Mouse (Mus musculus) kidney, embryonic 15.5 days (tissue): ENCODE data around the gene Dapl1. TPM values are rescaled to one million over a fixed set of nuclear protein-coding genes. Genes with fewer than 3 reads are reported as not detected.

Experiments
- ATAC-seq: fragments of 200-750 bp; cut with Nextera tagmentation; replicated peaks from 2 replicates; pipeline ENCODE4 v1.8.0; 2017; ENCODE audit warnings: moderate TSS enrichment; ENCODE audit not compliant: low FRiP score
- H3K27ac ChIP-seq: fragments of 300-500 bp; sonication (generic); 2 replicates; pipeline ENCODE4 v1.5.1; 2015; ENCODE audit warnings: mild to moderate bottlenecking, inconsistent platforms
- H3K27me3 ChIP-seq: fragments of 300-500 bp; sonication (generic); 2 replicates; pipeline ENCODE4 v1.6.1; 2015; ENCODE audit warnings: inconsistent platforms
- H3K36me3 ChIP-seq: fragments of 300-500 bp; sonication (generic); 2 replicates; pipeline ENCODE4 v1.6.1; 2015; ENCODE audit warnings: inconsistent platforms
- H3K4me1 ChIP-seq: fragments of 300-500 bp; sonication (generic); 2 replicates; pipeline ENCODE4 v1.6.1; 2015; ENCODE audit warnings: inconsistent platforms
- H3K4me2 ChIP-seq: fragments of 300-500 bp; sonication (generic); 2 replicates; pipeline ENCODE4 v1.6.1; 2015; ENCODE audit warnings: moderate library complexity, mild to moderate bottlenecking, inconsistent platforms
- H3K4me3 ChIP-seq: fragments of 300-500 bp; sonication (generic); replicated peaks from 2 replicates; pipeline ENCODE4 v1.5.1; 2015; ENCODE audit warnings: mild to moderate bottlenecking, inconsistent platforms
- H3K9ac ChIP-seq: fragments of 300-500 bp; sonication (generic); 2 replicates; pipeline ENCODE4 v1.6.1; 2015; ENCODE audit warnings: mild to moderate bottlenecking, inconsistent platforms
- H3K9me3 ChIP-seq: fragments of 300-500 bp; sonication (generic); replicated peaks from 2 replicates; pipeline ENCODE4 v1.6.1; 2016; ENCODE audit warnings: inconsistent platforms
- WGBS: fragments of 180-500 bp; shearing (Covaris S2); methylation state at CpG from one replicate; pipeline ENCODE4 v1.1.7; 2015; ENCODE audit warnings: mixed read lengths; 5-methylcytosine and 5-hydroxymethylcytosine counted together
- polyA plus RNA-seq: library from polyadenylated mRNA; unstranded; fragments of >200 nt; fragmentation: Nextera tagmentation; extraction: Ambion mirVana; gene quantifications from 2 replicates; pipeline ENCODE4 v1.2.1, GENCODE M21; 2015

The Dapl1 gene
- polyA plus RNA-seq, 1 experiment from 2014 or later = 6.4 TPM

- no peaks in the 10 kb centered on the region for H3K36me3 ChIP-seq
- no peak overlapping the region for H3K27ac ChIP-seq
- H3K27me3 ChIP-seq = no peaks in the 10 kb centered on the region
- H3K9ac ChIP-seq = no peak overlapping the region
- ATAC-seq = no peak
- no peak overlapping the region for H3K4me3 ChIP-seq
- WGBS = 81% methylated on average over 3 of the region's 3 CpGs
- no peak overlapping the region for H3K4me2 ChIP-seq
- no peaks in the 10 kb centered on the region for H3K4me1 ChIP-seq
- H3K9me3 ChIP-seq = no peaks in the 10 kb centered on the region
Observed at GRCm38 (mm10) chr2:59452102-59452501, 32.4 kb upstream of the Dapl1 start.

- ATAC-seq = no peak
- H3K27me3 ChIP-seq = no peaks in the 10 kb centered on the region
- no peak overlapping the region for H3K9ac ChIP-seq
- H3K9me3 ChIP-seq = no peaks in the 10 kb centered on the region
- peaks cover 3% of the 10 kb centered on the region; the same call in 1 of the 2 replicates for H3K4me1 ChIP-seq
- WGBS = 90% methylated on average over 6 of the region's 6 CpGs
- no peak overlapping the region for H3K4me2 ChIP-seq
- H3K4me3 ChIP-seq = no peak overlapping the region
- H3K36me3 ChIP-seq = no peaks in the 10 kb centered on the region
- no peak overlapping the region for H3K27ac ChIP-seq
Observed at GRCm38 (mm10) chr2:59462086-59462485, 22.4 kb upstream of the Dapl1 start.

DNA sequence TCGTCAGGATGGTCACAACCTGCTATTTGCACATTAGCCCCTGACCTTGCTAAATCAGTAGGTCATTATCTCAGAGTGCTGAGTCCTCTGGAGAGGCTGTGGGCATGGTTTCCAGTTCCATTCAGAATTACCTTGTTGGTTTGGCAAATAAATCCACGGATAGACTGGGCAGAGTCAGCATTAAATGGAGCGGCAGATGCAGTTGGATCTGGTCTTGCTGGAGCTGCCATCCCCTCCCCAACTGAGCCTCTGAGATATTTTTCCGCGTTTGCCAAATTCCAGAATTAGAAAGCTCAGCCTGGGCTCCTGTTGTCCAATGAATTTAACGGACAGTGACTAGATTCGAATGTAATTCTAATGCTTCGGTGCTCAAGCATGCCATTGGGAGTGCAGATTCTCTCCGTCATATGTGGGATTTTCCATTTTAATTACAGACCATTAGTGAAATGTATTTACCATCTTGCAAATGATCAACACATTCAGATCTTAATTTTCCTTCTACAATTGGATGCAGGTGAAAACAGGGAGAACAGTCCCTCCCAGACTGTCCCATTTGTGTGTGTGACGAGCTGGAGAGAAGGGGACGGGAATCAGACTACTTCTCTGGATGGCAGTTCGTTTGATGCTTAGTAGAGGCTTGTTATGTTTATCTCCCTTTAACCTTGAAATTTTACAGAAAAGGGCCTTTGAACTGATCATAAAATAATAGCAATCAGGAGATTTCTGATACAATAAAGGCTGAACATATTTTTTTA is 20.8 kb upstream of the Dapl1 start:
- no peaks in the 10 kb centered on the region for H3K27me3 ChIP-seq
- no peak overlapping the region for H3K4me2 ChIP-seq
- H3K4me1 ChIP-seq = peaks cover 3% of the 10 kb centered on the region; the same call in 1 of the 2 replicates
- no peaks in the 10 kb centered on the region for H3K36me3 ChIP-seq
- no peak overlapping the region for H3K9ac ChIP-seq
- no peaks in the 10 kb centered on the region for H3K9me3 ChIP-seq
- ATAC-seq = no peak
- H3K27ac ChIP-seq = no peak overlapping the region
- H3K4me3 ChIP-seq = no peak overlapping the region
- 66% methylated on average over 12 of the region's 12 CpGs for WGBS

- Histone ChIP-seq H3K4me3 (no peak overlapping the region), H3K4me1 (peaks cover 3% of the 10 kb centered on the region; the same call in 1 of the 2 replicates), H3K9ac (no peak overlapping the region), H3K27ac (no peak overlapping the region), H3K27me3 (no peaks in the 10 kb centered on the region), H3K9me3 (no peaks in the 10 kb centered on the region), H3K36me3 (no peaks in the 10 kb centered on the region), H3K4me2 (no peak overlapping the region)
- ATAC-seq = no peak
- WGBS = 90% methylated on average over 5 of the region's 5 CpGs
Observed at GRCm38 (mm10) chr2:59465671-59466070, 18.8 kb upstream of the Dapl1 start.

DNA sequence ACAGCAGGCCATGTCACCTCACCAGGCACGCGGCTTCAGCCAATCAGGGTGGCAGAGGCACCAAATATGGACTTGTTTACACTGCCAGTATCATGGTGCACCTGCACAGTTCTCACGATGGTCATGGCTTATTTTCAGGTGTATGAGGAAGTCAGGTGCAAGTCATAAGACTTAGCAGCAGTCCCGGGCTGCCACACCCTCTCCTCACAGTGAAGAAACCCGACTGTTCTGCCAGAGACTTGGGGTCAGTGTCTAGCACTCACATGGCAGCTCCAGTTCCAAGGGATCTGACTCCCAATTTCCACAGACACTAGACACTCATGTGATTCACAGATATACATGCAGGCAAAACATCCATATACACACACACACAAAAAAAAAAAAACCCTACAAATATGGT is 18.1 kb upstream of the Dapl1 start:
- no peaks in the 10 kb centered on the region for H3K9me3 ChIP-seq
- no peaks in the 10 kb centered on the region for H3K36me3 ChIP-seq
- ATAC-seq = no peak
- H3K4me3 ChIP-seq = no peak overlapping the region
- no peak overlapping the region for H3K4me2 ChIP-seq
- H3K9ac ChIP-seq = no peak overlapping the region
- no peaks in the 10 kb centered on the region for H3K27me3 ChIP-seq
- no peak overlapping the region for H3K27ac ChIP-seq
- H3K4me1 ChIP-seq = peaks cover 3% of the 10 kb centered on the region; the same call in 1 of the 2 replicates
- 80% methylated on average over 5 of the region's 5 CpGs for WGBS

GRCm38 (mm10) chr2:59467085-59467484 is 17.4 kb upstream of the Dapl1 start:
- H3K27me3 ChIP-seq = no peaks in the 10 kb centered on the region
- H3K9me3 ChIP-seq = no peaks in the 10 kb centered on the region
- WGBS = 53% methylated on average over 4 of the region's 4 CpGs

DNA sequence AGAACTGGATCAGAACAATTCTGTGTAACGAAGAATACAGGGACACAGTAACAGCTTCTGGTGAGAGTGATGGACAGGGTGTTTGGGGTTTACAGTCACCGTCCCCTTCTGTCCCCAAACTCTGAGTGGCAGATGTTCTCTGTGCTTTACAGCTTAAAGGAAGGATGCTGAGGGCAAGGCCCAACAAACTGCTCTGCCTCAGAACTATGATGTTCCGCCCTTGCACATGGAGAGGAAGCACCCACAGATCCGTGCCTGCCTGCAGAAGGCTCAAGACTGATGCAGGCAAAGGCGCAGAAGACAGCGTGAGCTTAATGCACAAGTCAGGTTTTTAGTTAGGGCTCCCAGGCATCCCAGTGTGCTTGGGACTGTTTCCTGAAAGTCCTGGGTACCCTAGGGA is 16.5 kb upstream of the Dapl1 start:
- no peaks in the 10 kb centered on the region for H3K27me3 ChIP-seq
- H3K9ac ChIP-seq = no peak overlapping the region
- H3K27ac ChIP-seq = no peak overlapping the region
- no peak overlapping the region for H3K4me3 ChIP-seq
- no peaks in the 10 kb centered on the region for H3K36me3 ChIP-seq
- no peak for ATAC-seq
- WGBS = 94% methylated on average over 6 of the region's 6 CpGs
- no peak overlapping the region for H3K4me2 ChIP-seq
- no peaks in the 10 kb centered on the region for H3K9me3 ChIP-seq
- H3K4me1 ChIP-seq = peaks cover 3% of the 10 kb centered on the region; the same call in 1 of the 2 replicates

More at GRCm38 (mm10) chr2:59467085-59467484, 17.4 kb upstream of the Dapl1 start:
- no peak for ATAC-seq
- H3K4me2 ChIP-seq = no peak overlapping the region
- no peaks in the 10 kb centered on the region for H3K36me3 ChIP-seq
- peaks cover 3% of the 10 kb centered on the region; the same call in 1 of the 2 replicates for H3K4me1 ChIP-seq
- H3K9ac ChIP-seq = no peak overlapping the region
- H3K4me3 ChIP-seq = no peak overlapping the region
- no peak overlapping the region for H3K27ac ChIP-seq

DNA sequence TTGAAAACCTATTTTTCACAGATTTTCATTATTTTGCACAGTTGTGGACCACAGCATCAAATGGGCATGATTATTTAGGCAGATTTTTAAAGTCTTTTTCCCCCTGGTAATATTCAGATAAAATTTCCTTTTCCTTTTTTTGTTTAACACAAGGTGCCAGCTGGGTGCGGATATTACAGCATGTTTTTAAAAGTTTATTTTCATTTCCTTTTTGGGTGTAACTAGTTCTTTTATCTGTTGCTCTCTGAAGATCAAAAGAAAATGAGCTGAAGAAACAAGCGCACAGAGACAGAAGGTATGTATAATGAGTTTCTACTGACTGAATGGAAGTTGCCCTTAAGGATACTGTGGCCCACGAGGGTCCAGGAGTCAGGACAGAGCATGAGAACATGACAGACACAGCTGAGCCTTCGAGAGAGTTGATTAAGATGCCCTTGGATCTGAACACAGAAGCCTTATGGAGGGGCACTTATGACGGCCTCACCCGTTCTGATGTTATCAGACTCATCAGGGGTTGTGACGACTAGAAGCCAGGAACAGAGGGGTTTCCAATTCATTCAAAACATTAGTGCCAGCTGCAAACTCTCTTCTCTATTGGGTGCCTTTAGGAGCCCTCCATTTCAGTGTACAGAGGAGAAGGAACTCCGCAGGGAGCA is 14.7 kb upstream of the Dapl1 start:
- Histone ChIP-seq H3K9ac (no peak overlapping the region), H3K9me3 (no peaks in the 10 kb centered on the region), H3K36me3 (no peaks in the 10 kb centered on the region), H3K4me3 (no peak overlapping the region), H3K27me3 (no peaks in the 10 kb centered on the region), H3K4me2 (no peak overlapping the region), H3K27ac (no peak overlapping the region), H3K4me1 (peaks cover 3% of the 10 kb centered on the region; the same call in 1 of the 2 replicates)
- no peak for ATAC-seq
- 71% methylated on average over 8 of the region's 8 CpGs for WGBS

GRCm38 (mm10) chr2:59470326-59471031 is 14.0 kb upstream of the Dapl1 start:
- no peak overlapping the region for H3K4me2 ChIP-seq
- WGBS = 70% methylated on average over 11 of the region's 11 CpGs

DNA sequence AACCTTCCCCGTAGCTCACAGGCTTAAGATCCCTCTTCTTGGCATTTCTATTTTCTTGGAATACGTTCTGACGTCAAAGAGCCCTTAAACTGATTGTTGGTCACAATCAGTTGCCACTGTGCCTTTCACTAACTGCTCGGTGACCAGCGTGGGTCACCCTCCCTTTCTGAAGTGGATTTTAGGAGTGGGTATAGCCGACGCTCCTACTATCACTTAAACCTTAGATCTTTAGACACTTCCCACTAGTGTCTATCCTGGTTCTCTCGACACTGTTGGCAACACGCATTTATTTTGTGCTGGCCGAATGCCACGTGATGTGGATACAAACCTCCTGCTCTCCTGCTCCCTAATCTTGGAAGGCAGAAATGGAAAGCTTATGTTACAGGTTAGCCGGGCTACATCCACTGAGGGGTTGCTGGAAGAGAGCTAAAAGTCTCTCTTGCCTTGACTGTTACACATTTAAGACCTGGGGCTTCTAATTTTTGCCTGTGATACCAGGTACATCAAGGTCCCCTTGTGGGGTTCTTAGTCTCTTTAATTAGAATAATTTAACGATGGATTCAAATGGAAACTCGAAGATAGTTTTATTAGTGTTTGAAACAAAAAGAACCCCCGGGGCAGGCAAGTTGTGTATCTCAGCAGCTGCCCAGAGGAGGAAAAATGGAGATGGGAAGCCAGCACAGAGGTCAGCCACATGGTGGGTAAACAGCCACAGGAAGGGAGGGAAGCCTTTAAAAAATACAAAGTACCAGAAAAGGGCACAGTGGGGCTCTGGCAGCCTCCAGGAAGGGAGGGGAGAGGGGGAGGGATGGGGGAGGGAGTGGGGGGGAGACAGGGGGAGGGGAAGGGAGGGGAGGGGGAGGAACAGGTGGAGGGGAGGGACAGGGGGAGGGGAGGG is 13.2 kb upstream of the Dapl1 start:
- Histone ChIP-seq H3K4me1 (peaks cover 3% of the 10 kb centered on the region; the same call in 1 of the 2 replicates), H3K27ac (no peak overlapping the region), H3K9ac (no peak overlapping the region), H3K27me3 (no peaks in the 10 kb centered on the region), H3K36me3 (no peaks in the 10 kb centered on the region), H3K4me2 (no peak overlapping the region), H3K9me3 (no peaks in the 10 kb centered on the region), H3K4me3 (no peak overlapping the region)
- no peak for ATAC-seq
- WGBS = 58% methylated on average over 15 of the region's 15 CpGs

More at GRCm38 (mm10) chr2:59470326-59471031, 14.0 kb upstream of the Dapl1 start:
- no peak overlapping the region for H3K27ac ChIP-seq
- H3K27me3 ChIP-seq = no peaks in the 10 kb centered on the region
- H3K4me1 ChIP-seq = peaks cover 3% of the 10 kb centered on the region; the same call in 1 of the 2 replicates
- H3K9me3 ChIP-seq = no peaks in the 10 kb centered on the region
- no peak for ATAC-seq
- H3K4me3 ChIP-seq = no peak overlapping the region
- H3K36me3 ChIP-seq = no peaks in the 10 kb centered on the region
- H3K9ac ChIP-seq = no peak overlapping the region

DNA sequence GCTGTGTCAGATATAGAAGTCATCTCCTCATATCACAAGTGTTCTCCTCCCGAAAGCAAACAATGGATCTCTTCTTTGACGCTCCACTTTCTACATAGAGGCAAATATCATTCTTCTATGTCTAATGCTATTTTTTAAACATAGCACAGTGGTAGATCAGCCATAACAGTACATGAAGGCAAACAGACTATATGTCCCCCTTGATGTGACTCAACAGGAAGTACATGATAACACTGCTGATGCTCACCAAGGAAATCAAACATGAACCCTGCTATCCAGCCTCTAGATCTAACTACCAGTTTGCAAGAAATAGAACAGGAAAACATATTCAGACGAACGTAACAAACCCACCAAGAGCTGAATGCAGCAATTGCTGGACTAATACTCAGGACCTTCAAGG is 10.1 kb upstream of the Dapl1 start:
- Histone ChIP-seq H3K9me3 (no peaks in the 10 kb centered on the region), H3K4me2 (no peak overlapping the region), H3K9ac (no peak overlapping the region), H3K36me3 (no peaks in the 10 kb centered on the region), H3K27ac (no peak overlapping the region), H3K27me3 (no peaks in the 10 kb centered on the region), H3K4me3 (no peak overlapping the region), H3K4me1 (no peaks in the 10 kb centered on the region)
- ATAC-seq = no peak
- WGBS = 90% methylated on average over 4 of the region's 4 CpGs
